Mouse (Mus musculus) bone marrow macrophage, adult 2 months (primary cell): ENCODE data around the gene Ddx6.

ENCODE experiments used
- CTCF ChIP-seq: IDR thresholded peaks from 2 replicates; pipeline ENCODE4 v1.5.1; 2012; ENCODE audit warnings: low read depth, mild to moderate bottlenecking, low read length, moderate library complexity
- POLR2A ChIP-seq: IDR thresholded peaks from 2 replicates; pipeline ENCODE4 v1.6.1; 2012; ENCODE audit warnings: mild to moderate bottlenecking, low read depth, low read length, borderline replicate concordance

DNA sequence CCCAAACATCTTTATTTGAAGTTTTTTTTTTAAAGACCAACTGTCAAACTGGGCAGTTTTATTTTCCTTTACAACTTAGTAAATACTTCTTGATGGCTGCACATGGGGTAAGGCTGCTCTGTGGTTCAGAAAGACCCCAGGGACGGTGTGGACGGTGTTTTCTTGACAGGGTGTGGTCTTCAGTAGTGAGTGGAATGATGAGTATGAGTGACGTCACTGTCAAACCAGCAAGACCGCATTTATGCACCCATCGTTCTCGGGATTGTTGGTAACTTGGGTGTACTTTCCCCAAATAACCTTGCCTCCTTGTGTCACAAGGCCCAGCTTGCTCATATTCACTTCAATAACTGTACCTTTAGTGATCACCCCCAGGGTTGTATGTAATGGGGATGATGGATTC, 59.0 kb downstream of the Ddx6 start:
- no peak for TF ChIP-seq CTCF
- no peak for TF ChIP-seq POLR2A
